Mouse (Mus musculus) MEL (cell line): Measurements from ENCODE around the gene Fam53b. TPM values are rescaled to one million over a fixed set of nuclear protein-coding genes. Genes with fewer than 3 reads are reported as not detected.

Experiments
- DNase-seq: peaks from one replicate; pipeline ENCODE4 v3.0.0; 2011; ENCODE audit warnings: low read depth, low spot score
- H3K27ac ChIP-seq: 2 replicates; pipeline ENCODE4 v1.5.1; 2012; ENCODE audit warnings: low read depth, mild to moderate bottlenecking, control low read depth, low read length, moderate library complexity; ENCODE audit not compliant: control insufficient read depth
- H3K27me3 ChIP-seq, 2 experiments: fragments of 150-350 bp in 1 of 2; sonication (generic) in 1 of 2; 2 replicates each; pipeline ENCODE4 v1.6.1; 2012; ENCODE audit warnings: low read length in 2 of 2, mild to moderate bottlenecking in 2 of 2, improper control_type of control experiment in 1 of 2, moderate library complexity in 1 of 2; ENCODE audit not compliant: insufficient read depth in 2 of 2, control insufficient read depth in 1 of 2
- H3K36me3 ChIP-seq, 2 experiments: 2 replicates each; pipeline ENCODE4 v1.6.1; 2012 to 2014; ENCODE audit warnings: low read length in 2 of 2, improper control_type of control experiment in 1 of 2, inconsistent platforms in 1 of 2, mild to moderate bottlenecking in 1 of 2; ENCODE audit not compliant: insufficient read depth in 2 of 2, control insufficient read depth in 1 of 2
- H3K4me1 ChIP-seq, 2 experiments: fragments of 150-350 bp in 1 of 2; sonication (generic) in 1 of 2; 2 replicates each; pipeline ENCODE4 v1.6.1; 2012; ENCODE audit warnings: low read length in 2 of 2, improper control_type of control experiment in 1 of 2, mild to moderate bottlenecking in 1 of 2; ENCODE audit not compliant: insufficient read depth in 2 of 2, control insufficient read depth in 1 of 2
- H3K4me3 ChIP-seq, 2 experiments: fragments of 150-350 bp in 1 of 2; sonication (generic) in 1 of 2; 2 replicates each; pipeline ENCODE4 v1.5.1; 2012; ENCODE audit warnings: low read depth in 2 of 2, low read length in 2 of 2, mild to moderate bottlenecking in 2 of 2, moderate library complexity in 2 of 2, control low read depth in 1 of 2, improper control_type of control experiment in 1 of 2; ENCODE audit not compliant: control insufficient read depth in 1 of 2, insufficient read depth in 1 of 2
- H3K79me2 ChIP-seq: 2 replicates; pipeline ENCODE4 v1.6.1; 2012; ENCODE audit warnings: mild to moderate bottlenecking, low read length, moderate library complexity; ENCODE audit not compliant: control insufficient read depth, poor library complexity, insufficient read depth
- H3K9ac ChIP-seq: 2 replicates; pipeline ENCODE4 v1.6.1; 2012; ENCODE audit warnings: low read depth, mild to moderate bottlenecking, control low read depth, low read length, moderate library complexity; ENCODE audit not compliant: control insufficient read depth, poor library complexity, severe bottlenecking
- H3K9me3 ChIP-seq: fragments of 150-350 bp; sonication (generic); replicated peaks from 2 replicates; pipeline ENCODE4 v1.6.1; 2012; ENCODE audit warnings: mild to moderate bottlenecking, low read length, improper control_type of control experiment, moderate library complexity; ENCODE audit not compliant: insufficient read depth
- ELF1 ChIP-seq: IDR thresholded peaks from 2 replicates; pipeline ENCODE4 v1.6.1; 2014; ENCODE audit warnings: low read depth, mild to moderate bottlenecking, inconsistent platforms, low read length, improper control_type of control experiment, moderate library complexity
- EP300 ChIP-seq, 2 experiments: IDR thresholded peaks; 2 replicates each; pipeline ENCODE4 v1.6.1; 2011; ENCODE audit warnings: improper control_type of control experiment in 2 of 2, low read length in 2 of 2, low read depth in 1 of 2, mild to moderate bottlenecking in 1 of 2
- GABPA ChIP-seq: IDR thresholded peaks from 2 replicates; pipeline ENCODE4 v1.6.1; 2012; ENCODE audit warnings: low read depth, mild to moderate bottlenecking, inconsistent platforms, low read length, improper control_type of control experiment, moderate library complexity
- GATA1 ChIP-seq: IDR thresholded peaks from 2 replicates; pipeline ENCODE4 v1.6.1; 2011; ENCODE audit warnings: low read depth, low read length, improper control_type of control experiment
- MAX ChIP-seq: IDR thresholded peaks from 2 replicates; pipeline ENCODE4 v1.6.1; 2011; ENCODE audit warnings: low read length, improper control_type of control experiment
- NRF1 ChIP-seq: IDR thresholded peaks from 2 replicates; pipeline ENCODE4 v1.6.1; 2014; ENCODE audit warnings: low read depth, mild to moderate bottlenecking, inconsistent platforms, low read length, improper control_type of control experiment, moderate library complexity; ENCODE audit not compliant: poor library complexity, insufficient read depth, severe bottlenecking
- SIN3A ChIP-seq: IDR thresholded peaks from 2 replicates; pipeline ENCODE4 v1.6.1; 2012; ENCODE audit warnings: low read length, improper control_type of control experiment, inconsistent platforms
- SMC3 ChIP-seq: IDR thresholded peaks from 2 replicates; pipeline ENCODE4 v1.6.1; 2011; ENCODE audit warnings: low read depth, low read length, improper control_type of control experiment
- ZC3H11A ChIP-seq: IDR thresholded peaks from 2 replicates; pipeline ENCODE4 v1.6.1; 2012; ENCODE audit warnings: low read depth, mild to moderate bottlenecking, inconsistent platforms, low read length, improper control_type of control experiment
- ZMIZ1 ChIP-seq: IDR thresholded peaks from 2 replicates; pipeline ENCODE4 v1.6.1; 2012; ENCODE audit warnings: low read depth, mild to moderate bottlenecking, inconsistent platforms, low read length, improper control_type of control experiment, moderate library complexity
- ZNF384 ChIP-seq: IDR thresholded peaks from 2 replicates; pipeline ENCODE4 v1.6.1; 2012; ENCODE audit warnings: low read depth, mild to moderate bottlenecking, inconsistent platforms, low read length, improper control_type of control experiment
- polyA plus RNA-seq, 2 experiments: library from polyadenylated mRNA; stranded (reverse) in 1 of 2; unstranded in 1 of 2; fragments of >175 nt in 1 of 2; fragments of >200 nt in 1 of 2; gene quantifications; 2 replicates each; pipeline versions ENCODE4 v1.2.1 to v1.2.4; 2012; ENCODE audit warnings: low replicate concordance in 2 of 2, low read depth in 1 of 2; ENCODE audit not compliant: insufficient read length in 2 of 2, insufficient read depth in 1 of 2, missing spikeins in 1 of 2
- total RNA-seq: library from RNA; depleted of rRNA; stranded (reverse); fragments of 300-350 nt; gene quantifications from 2 replicates; pipeline ENCODE4 v1.2.3, GENCODE M21; 2012

The Fam53b gene
- total and polyA plus RNA-seq, 3 experiments = 7.9 to 15.4 TPM; not detected in 1

DNA sequence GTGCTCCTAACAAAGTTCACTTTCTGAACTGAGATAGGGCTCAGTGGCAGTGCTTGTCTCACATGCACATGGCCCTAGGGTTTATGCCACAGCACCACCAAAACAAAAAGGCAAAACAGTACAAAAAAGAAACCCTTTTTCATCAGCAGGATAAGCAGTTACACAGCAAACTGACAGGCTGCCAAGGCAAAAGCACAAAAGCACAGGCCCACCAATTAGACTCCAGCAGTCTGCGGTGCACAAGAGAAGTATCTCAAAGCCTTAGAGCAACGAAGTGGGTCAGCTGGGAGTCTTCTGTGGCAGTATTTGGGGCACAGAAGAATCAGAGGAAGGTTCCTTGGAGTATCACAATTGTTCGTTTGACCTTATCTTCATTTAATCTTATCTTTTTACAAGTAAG lies 7.0 kb upstream of the Fam53b start:
- 0 out of 2 replicates have a peak, but pooled peaks have one; percentile 27 for TF ChIP-seq GATA1
- no peak for TF ChIP-seq GABPA
- TF ChIP-seq ZNF384 = no peak
- no peak overlapping the region for H3K9ac ChIP-seq
- H3K4me3 ChIP-seq = no peak overlapping the region
- no peak overlapping the region for H3K27ac ChIP-seq
- DNase-seq = no peak
- H3K36me3 ChIP-seq = peaks cover 3 to 15% of the 10 kb centered on the region in 2 experiments; a peak in 3 of 4 replicates
- peaks cover 7 to 13% of the 10 kb centered on the region in 2 experiments; a peak in 3 of 4 replicates for H3K4me1 ChIP-seq
- no peaks in the 10 kb centered on the region for H3K27me3 ChIP-seq
- no peaks in the 10 kb centered on the region for H3K79me2 ChIP-seq
- no peaks in the 10 kb centered on the region for H3K9me3 ChIP-seq

DNA sequence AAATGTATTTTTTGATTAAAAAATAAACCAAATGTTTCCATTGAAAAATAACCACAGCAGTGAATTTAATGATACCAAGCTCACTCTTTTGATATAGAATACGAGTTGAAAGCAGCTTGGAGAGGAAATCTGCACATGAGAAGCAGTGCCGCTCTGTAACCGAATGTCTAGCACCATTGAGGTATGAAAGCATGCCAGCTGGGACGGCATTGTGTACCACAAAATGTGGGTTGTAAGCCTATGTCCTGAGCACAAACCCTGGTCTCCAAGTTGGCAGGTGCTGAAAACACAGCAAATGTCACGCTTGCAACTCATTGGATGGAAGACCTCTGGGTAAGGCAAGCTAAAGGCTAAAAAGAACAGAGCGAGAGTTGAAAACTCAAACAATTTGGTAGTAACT lies 3.4 kb upstream of the Fam53b start:
- Histone ChIP-seq H3K4me3 (no peak overlapping the region), H3K79me2 (peaks cover 13% of the 10 kb centered on the region), H3K27me3 (no peaks in the 10 kb centered on the region), H3K9ac (no peak overlapping the region), H3K4me1 (0 out of 4 replicates have a peak, but pooled peaks cover 0 to 2% of the 10 kb centered on the region in 2 experiments), H3K36me3 (no peaks in the 10 kb centered on the region), H3K27ac (no peak overlapping the region), H3K9me3 (no peaks in the 10 kb centered on the region)
- DNase-seq = no peak
- no peak for TF ChIP-seq ZC3H11A
- no peak for TF ChIP-seq EP300 (IDR thresholded peaks at IDR 0.05; ENCODE audit: low read depth in 1 of 2, low read length in 2 of 2)
- TF ChIP-seq SMC3 = no peak

DNA sequence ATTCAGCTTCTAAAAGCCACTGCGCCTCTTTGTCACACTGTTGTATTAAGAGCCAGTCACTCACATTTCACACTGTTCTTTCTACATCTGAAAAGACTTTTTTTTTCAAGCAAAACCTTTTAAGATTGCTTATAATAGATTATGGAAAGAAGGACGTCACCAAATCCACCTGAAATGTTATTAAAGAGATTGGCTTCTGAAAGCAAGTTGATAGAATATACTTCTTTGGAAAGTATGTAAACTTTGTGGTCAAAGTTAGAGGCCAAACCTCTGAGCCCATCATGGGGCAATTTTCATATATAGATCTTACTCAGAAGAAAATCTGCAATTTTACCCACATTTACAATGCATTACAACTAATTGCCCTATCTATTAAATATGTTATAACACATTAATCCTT lies 2.8 kb upstream of the Fam53b start:
- Histone ChIP-seq H3K4me3 (no peak overlapping the region), H3K9me3 (no peaks in the 10 kb centered on the region), H3K36me3 (no peaks in the 10 kb centered on the region), H3K27ac (no peak overlapping the region), H3K4me1 (0 out of 4 replicates have a peak, but pooled peaks cover 0 to 2% of the 10 kb centered on the region in 2 experiments), H3K27me3 (no peaks in the 10 kb centered on the region), H3K9ac (no peak overlapping the region), H3K79me2 (peaks cover 18% of the 10 kb centered on the region)
- DNase-seq = no peak
- TF ChIP-seq ELF1 (no peak), ZMIZ1 (no peak), GABPA (no peak), SIN3A (no peak), NRF1 (no peak), GATA1 (no peak), MAX (no peak)
